Mouse (Mus musculus) urinary bladder, postnatal 4 days (tissue): ENCODE results near the gene A030003K21Rik.

ENCODE experiments used
- DNase-seq, 2 experiments: peaks; one replicate each; pipeline ENCODE4 v3.0.0; 2021 to 2022; ENCODE audit warnings: low spot score in 2 of 2

A030003K21Rik gene

GRCm38 (mm10) chr1:82913025-82913424 is 30.2 kb downstream of the A030003K21Rik start, which contains the start of gene A030005L19Rik:
Gene A030005L19Rik, plus strand, starts transcription at chr1:82913325.
- DNase-seq: no peak

GRCm38 (mm10) chr1:82905886-82906285 is 37.3 kb downstream of the A030003K21Rik start:
- DNase-seq: no peak

DNA sequence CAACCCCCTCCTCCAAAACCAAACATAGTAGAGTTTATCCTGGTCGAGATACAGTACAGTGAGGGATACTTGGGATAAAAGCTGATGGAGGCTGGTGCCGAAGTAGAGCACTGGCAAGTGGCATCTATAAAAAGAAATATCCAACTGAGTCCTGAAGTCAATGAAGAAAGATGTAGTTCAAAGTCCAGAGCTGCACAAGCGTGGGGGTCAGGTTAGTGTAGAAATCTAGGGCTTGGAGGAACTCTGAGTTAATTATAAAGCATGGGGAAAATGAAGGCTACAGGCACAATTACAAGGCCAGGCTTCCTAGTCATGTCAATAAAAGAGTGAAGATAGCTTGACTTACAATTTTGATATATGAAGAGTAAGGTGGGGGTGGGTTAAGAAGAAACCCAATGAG is 42.0 kb downstream of the A030003K21Rik start:
- no peak for DNase-seq

DNA sequence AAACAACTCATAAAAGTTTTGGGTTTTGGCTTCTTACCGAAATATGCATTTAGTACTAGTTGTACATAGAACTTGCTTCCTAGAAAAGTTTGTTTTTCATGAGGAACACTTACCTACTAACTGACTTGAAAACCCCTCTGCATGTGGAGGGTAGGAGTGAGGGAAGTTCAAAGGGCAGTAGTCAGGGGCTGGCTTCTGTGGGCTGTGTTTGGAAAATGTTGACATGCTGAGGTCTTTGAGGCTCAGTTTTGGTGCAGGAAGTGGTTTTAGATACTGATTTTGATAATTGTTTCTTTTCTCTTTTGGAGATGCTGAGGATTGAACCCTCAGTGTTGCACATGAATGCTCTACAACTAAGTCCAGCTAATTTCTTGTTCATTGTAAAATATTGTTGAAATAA is 42.6 kb downstream of the A030003K21Rik start:
- no peak for DNase-seq

DNA sequence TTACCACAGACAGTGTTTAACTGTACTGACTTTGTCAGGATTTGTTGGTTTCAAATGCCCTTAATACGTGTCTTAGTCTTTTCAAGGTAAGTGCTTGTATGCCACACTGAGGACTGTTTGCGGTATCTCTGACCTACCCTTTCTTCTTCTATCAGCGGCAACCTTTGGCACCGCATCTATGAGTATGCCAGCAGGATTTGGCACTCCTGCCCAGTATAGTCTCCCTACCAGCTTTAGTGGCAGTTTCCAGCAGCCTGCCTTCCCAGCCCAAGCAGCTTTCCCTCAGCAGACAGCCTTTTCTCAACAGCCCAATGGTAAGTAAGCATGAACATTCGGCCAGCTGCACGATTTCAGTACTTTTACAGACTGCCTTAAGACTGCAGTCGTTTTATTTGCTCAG is 49.9 kb downstream of the A030003K21Rik start:
- no peak for DNase-seq
